Mouse (Mus musculus): Measurements from ENCODE around the gene Ccdc191.

GRCm38 (mm10) chr16:43971189-43971588 lies 81.6 kb downstream of the Ccdc191 start:
- TF ChIP-seq CTCF (IDR thresholded peaks at IDR 0.05; ENCODE audit: extremely low read depth, insufficient read depth, insufficient read length, insufficient replicate concordance) (no peak), POLR2A (IDR thresholded peaks at IDR 0.05; ENCODE audit: low read depth, low read length) (no peak)

Measured in spleen, adult 2 months (tissue).